Mouse (Mus musculus) thymus, postnatal 4 days (tissue): Measurements from ENCODE around the gene Rad51b.

Source experiments
- DNase-seq: peaks from one replicate; pipeline ENCODE4 v3.0.0; 2021

Rad51b gene

DNA sequence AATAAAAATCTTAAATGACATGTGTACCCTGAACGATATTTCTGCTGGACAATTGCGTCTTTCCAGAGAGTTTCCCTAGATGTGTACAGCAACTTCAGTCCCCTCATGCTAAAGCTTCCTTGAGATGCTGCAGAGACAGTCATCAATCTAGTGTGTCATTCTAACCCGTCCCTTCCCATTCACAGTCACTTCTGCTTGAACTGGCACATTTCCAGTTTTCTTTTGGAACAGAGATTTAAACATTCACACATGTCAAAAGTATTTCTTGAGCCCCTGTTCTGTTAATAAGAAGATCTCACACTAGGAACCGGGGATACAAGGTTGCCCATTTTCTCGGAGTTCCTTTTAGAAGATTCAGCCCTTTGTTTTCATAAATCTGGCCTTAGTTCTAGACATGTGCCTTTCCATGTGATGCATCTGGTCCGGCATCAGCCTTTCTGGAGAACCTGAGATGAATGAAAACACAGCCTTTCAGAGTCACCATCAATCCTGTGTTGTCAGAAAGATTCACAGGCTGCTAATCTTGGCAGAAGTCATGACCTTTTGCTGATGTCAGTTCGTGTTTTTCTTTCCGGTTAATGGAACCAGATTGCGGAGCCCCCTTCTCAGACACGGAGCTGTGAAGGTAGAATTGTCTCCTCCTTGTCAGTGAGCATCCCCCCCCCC, 448.9 kb downstream of the Rad51b start:
- DNase-seq, result no peak

DNA sequence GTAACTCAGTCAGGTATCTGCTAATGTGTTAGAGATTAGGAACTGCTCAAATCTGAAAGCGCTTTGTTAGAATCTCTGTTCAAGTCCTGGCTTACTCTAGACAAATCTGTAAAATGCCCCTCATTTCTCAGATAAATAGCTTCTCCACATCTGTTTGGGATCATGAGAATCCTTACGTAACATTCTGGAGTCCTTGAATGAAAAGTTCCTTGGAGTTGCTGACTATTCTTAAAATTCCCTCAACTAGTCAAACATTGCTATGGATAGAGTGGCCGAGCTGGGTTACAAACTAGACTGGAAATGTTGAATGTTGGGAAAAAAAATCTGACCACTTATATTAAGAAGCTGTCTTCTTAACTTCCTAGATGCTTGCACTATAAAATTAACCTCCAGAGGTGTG, 450.5 kb downstream of the Rad51b start:
- DNase-seq, result no peak

- DNase-seq, result no peak
Measured at GRCm38 (mm10) chr12:79748862-79749261, 451.8 kb downstream of the Rad51b start.

DNA sequence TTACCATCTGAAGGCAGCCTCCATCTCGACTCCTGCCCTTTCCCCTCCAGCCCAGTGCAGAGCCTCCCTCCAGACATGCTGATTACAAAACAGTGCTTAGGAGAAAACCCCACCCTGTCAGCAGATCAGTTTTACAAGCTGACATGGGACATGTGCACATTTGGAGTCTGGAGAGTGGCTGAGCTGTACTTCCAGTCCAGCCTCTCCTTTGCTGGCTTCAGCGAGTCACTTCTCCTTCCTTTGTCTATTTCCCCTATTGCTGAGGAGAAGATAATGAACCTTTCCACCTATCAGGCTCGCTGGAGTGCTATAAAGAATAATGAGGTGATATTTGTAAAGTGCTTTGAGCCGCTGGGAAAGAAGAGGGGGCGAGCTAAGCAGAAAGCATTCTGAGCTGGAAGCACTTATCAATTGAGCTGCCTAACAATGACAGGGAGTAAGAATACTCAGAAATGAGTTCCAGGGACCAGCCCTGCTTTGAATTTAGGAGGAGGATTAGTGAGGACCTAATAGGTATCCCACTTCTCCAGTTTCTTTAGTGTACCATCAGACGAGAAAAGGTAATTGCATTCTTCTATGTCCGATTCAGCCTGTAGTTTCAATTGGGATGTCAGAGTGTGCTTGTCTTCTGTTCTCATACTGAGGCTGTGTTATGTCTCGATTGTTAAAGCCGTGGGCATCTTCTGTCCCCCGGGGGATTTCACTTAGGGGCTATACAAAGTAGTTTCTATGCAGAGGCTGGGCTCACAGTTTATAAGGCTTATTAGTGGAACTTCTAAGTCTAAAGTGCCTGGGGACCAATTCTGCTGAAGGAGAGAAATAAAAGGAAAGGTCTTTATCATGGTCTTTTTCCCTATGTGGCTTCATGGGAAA, 453.4 kb downstream of the Rad51b start:
- no peak for DNase-seq

- DNase-seq, result peak; percentile 45
Measured at GRCm38 (mm10) chr12:79751781-79752180, 454.7 kb downstream of the Rad51b start.

DNA sequence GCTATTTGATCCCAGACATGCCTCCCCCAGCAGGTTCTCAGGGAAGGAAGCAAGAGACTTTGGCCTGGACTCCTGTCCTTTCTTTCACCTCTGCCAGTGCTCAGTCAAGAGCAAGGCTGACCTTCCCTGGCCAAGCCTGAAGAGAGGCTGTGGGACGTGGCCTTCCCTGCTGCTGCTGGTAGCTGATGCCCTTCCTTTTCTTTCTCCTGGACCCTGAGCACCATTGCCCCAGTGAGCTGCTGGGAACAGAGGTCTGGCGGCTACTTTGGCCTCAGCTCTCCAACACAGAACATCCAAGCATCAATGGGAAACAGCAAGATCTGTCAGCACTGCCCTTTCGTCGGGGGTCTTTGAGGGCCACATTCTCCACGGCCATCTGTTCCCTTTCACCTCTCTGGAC, 455.1 kb downstream of the Rad51b start:
- no peak for DNase-seq

GRCm38 (mm10) chr12:79755617-79756016, 458.5 kb downstream of the Rad51b start:
- no peak for DNase-seq

DNA sequence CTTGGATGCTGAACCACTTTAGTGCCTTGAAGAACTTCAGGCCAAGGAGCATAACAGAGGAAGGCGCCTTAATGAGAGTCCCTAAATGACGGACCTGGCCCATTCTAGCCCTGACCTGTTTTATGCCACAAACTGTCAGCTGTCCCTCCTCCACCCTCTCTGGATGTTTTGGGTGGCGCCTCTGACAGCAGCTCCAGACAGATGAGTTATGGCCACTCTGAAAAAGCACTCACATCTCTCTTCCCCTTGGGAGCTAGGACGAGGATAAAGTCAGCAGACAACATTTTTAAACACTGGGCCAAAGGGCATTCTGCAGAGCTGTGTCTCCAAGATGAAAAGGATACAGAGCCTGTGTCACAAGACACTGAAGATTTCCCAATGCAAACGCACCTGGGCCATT, 459.3 kb downstream of the Rad51b start:
- DNase-seq, result no peak

DNA sequence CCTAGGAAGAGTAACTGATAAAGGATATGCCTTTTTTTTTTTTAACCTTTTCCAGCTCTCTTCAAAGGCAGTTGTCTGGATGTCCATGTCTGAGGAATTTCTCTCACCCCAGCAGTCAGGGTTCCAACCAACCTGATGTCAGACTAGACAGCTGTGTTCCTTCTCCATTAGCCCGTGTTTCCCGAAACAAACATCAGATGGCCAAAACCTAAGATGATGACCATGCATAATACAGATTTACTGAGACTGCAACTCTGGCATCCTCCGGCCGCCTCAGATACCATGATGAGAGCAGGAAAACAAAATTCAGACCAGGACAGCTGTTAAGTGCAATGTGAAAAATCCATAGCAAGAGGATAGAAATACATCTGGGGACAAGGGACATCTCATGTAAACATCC, 460.7 kb downstream of the Rad51b start:
- DNase-seq, result no peak

GRCm38 (mm10) chr12:79759180-79759902, 462.3 kb downstream of the Rad51b start:
- DNase-seq, result peak; percentile 32

DNA sequence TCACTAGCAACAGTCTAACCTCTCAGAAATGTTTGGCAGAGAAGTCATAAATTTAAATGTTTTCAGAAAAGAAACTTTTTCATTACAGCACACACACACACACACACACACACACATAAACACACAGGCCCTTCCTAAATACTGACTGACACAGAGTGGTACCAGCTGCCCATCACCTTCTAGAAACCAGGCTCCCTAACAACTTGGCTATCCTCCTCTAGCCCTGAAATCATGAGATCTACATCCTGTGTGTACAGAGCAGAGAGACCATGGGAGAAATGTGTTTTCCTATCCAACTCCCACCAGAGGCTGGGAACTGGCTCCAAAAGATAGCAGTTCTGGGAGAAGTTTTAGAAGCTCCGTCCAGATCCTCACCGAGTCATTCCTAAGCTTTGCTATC, 464.1 kb downstream of the Rad51b start:
- DNase-seq, result no peak

- DNase-seq, result no peak
Measured at GRCm38 (mm10) chr12:79762087-79762486, 465.0 kb downstream of the Rad51b start.

GRCm38 (mm10) chr12:79762570-79763275, 465.6 kb downstream of the Rad51b start:
- DNase-seq, result peak; percentile 22

- DNase-seq, result no peak
Measured at GRCm38 (mm10) chr12:79766116-79766515, 469.0 kb downstream of the Rad51b start.

GRCm38 (mm10) chr12:79768741-79769322, 471.8 kb downstream of the Rad51b start:
- DNase-seq, result no peak

DNA sequence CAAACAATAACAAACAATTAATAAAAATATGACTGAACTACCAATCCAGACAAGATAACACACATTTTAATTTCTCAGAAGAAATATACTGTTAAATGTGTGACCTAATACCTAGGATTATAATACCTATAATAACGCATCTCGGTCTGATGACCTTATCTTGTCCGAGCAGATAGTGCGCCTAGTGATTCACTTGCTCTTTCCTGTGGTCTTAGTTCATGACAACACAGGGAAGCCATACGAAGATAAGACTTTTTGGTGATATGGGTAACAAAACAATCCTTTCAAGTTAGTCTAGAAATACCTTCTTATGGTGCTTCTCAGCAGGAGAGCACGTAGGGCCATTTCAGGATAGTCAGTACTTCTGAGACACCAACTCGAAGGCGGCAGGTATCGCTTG, 472.7 kb downstream of the Rad51b start:
- no peak for DNase-seq

- no peak for DNase-seq
Measured at GRCm38 (mm10) chr12:79771194-79771593, 474.1 kb downstream of the Rad51b start.

- no peak for DNase-seq
Measured at GRCm38 (mm10) chr12:79771741-79772140, 474.7 kb downstream of the Rad51b start.

DNA sequence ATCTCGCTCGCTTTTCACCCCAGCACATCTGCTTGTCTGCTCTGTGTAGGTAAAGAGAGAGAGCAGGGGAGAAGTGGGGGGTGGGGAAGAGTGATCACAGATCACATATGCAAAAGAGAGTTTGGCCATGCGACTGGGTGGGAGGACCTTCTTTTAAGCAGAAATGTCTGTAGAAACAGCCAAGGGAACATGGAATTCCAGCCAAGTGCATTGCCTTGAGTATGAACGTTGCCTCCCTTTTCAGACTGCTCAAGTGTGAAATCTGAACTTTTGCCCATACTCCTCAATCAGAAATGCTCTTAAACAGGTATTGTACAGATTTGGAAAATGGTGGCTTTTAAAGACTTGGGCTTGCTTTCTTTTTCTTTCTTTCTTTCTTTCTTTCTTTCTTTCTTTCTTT, 476.2 kb downstream of the Rad51b start:
- DNase-seq, result no peak

DNA sequence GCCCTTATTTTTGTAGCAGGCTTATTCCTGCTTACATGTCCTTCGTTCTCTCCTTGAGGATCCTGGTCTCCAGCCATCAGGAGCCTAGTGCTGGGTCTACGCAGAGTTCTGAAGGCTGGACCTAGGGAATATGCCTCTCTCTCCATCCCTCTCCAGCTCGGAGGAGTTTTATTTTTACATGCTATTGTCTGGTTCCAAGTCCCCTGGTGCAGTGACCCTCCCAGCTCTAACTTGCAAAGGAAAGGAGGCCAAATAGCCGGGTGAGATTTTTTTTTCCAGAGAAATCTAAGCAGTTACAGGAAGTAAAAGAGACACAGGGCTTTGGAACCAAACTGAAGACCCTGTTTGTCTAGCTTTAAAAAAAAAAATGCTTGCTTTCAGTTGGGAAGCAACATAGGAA, 477.5 kb downstream of the Rad51b start:
- no peak for DNase-seq

DNA sequence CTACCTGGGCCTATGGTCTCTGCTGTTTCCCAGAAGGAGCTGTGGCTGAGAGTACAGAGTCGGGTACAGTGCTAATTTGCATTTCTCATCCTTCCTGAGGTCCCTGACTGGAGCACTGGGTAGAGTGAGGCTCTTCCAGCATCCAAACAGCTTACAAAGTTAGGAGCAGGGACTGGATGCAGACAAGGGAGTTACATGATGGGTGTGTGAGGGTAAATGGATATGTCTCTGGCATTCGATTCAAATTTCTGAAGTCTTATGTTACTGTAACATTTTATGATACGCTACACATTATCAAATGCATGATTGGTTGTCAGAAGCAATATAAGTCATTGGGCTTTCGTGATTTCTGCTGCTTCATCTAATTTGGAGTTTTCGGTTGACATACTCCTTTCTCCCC, 479.7 kb downstream of the Rad51b start:
- no peak for DNase-seq

GRCm38 (mm10) chr12:79780745-79781144, 483.7 kb downstream of the Rad51b start:
- DNase-seq, result no peak

GRCm38 (mm10) chr12:79781788-79782187, 484.7 kb downstream of the Rad51b start:
- no peak for DNase-seq
